Mouse (Mus musculus) kidney, adult 11 months (tissue): ENCODE measurements around the gene Bud23.
"Not testable (repeated sequence)": the region's sequence is repeated elsewhere in the genome, so short reads cannot be mapped to it uniquely, and the experiment has no call there.

Experiments used
- DNase-seq: peaks from one replicate; pipeline ENCODE4 v3.0.0; 2022

Gene Bud23

GRCm38 (mm10) chr5:135064909-135065446 lies at the start of gene Bud23:
Gene Bud23 (minus strand): TSS chr5:135064959.
- not testable (repeated sequence) for DNase-seq

- peak; percentile 68 for DNase-seq
Measured at GRCm38 (mm10) chr5:135113782-135114181, 49.0 kb upstream of the Bud23 start.

- peak; percentile 74 for DNase-seq
Measured at GRCm38 (mm10) chr5:135109976-135110375, 45.2 kb upstream of the Bud23 start.

- peak; percentile 42 for DNase-seq
Measured at GRCm38 (mm10) chr5:135109426-135109825, 44.7 kb upstream of the Bud23 start.

- DNase-seq, result peak; percentile 54
Measured at GRCm38 (mm10) chr5:135109017-135109416, 44.3 kb upstream of the Bud23 start.

GRCm38 (mm10) chr5:135107521-135108501 lies 43.1 kb upstream of the Bud23 start:
- peak; percentile 93 for DNase-seq

- DNase-seq, result peak; percentile 96
Measured at GRCm38 (mm10) chr5:135106758-135107256, 42.0 kb upstream of the Bud23 start.

- DNase-seq, result peak; percentile 23
Measured at GRCm38 (mm10) chr5:135103999-135104660, 39.4 kb upstream of the Bud23 start.

GRCm38 (mm10) chr5:135100981-135101380 lies 36.2 kb upstream of the Bud23 start:
- DNase-seq, result no peak

- peak; percentile 83 for DNase-seq
Measured at GRCm38 (mm10) chr5:135089653-135090052, 24.9 kb upstream of the Bud23 start, which contains the start of gene Mlxipl. Gene Mlxipl (plus strand): TSS chr5:135089890.

GRCm38 (mm10) chr5:135086871-135087270 lies 22.1 kb upstream of the Bud23 start:
- no peak for DNase-seq

GRCm38 (mm10) chr5:135080539-135080938 lies 15.8 kb upstream of the Bud23 start:
- DNase-seq, result no peak

- DNase-seq, result no peak
Measured at GRCm38 (mm10) chr5:135079578-135079977, 14.8 kb upstream of the Bud23 start.

GRCm38 (mm10) chr5:135078482-135078810 lies 13.7 kb upstream of the Bud23 start:
- DNase-seq, result no peak

GRCm38 (mm10) chr5:135077564-135078481 lies 13.1 kb upstream of the Bud23 start, which contains the start of gene Vps37d:
Gene Vps37d (minus strand): TSS chr5:135078266.
- peak; percentile 84 for DNase-seq

- peak; percentile 83 for DNase-seq
Measured at GRCm38 (mm10) chr5:135076931-135077505, 12.3 kb upstream of the Bud23 start.

- DNase-seq, result peak; percentile 39
Measured at GRCm38 (mm10) chr5:135076368-135076767, 11.6 kb upstream of the Bud23 start.

GRCm38 (mm10) chr5:135075655-135076054 lies 10.9 kb upstream of the Bud23 start:
- no peak for DNase-seq

- DNase-seq, result no peak
Measured at GRCm38 (mm10) chr5:135073349-135074150, 8.8 kb upstream of the Bud23 start.

- no peak for DNase-seq
Measured at GRCm38 (mm10) chr5:135072720-135073119, 8.0 kb upstream of the Bud23 start.

GRCm38 (mm10) chr5:135072061-135072460 lies 7.3 kb upstream of the Bud23 start:
- DNase-seq, result no peak
